Mouse (Mus musculus) liver, adult 2 months (tissue): ENCODE data around the gene Gm20532.

Experiments used
- CTCF ChIP-seq: fragments of 200-500 bp; IDR thresholded peaks from 2 replicates; pipeline ENCODE4 v1.5.1; 2011; ENCODE audit warnings: low read depth, low read length, control low read depth
- POLR2A ChIP-seq: fragments of 200-500 bp; IDR thresholded peaks from 2 replicates; pipeline ENCODE4 v1.6.1; 2011; ENCODE audit warnings: low read length, control low read depth; ENCODE audit not compliant: insufficient read depth; ENCODE audit errors: extremely low read depth

DNA sequence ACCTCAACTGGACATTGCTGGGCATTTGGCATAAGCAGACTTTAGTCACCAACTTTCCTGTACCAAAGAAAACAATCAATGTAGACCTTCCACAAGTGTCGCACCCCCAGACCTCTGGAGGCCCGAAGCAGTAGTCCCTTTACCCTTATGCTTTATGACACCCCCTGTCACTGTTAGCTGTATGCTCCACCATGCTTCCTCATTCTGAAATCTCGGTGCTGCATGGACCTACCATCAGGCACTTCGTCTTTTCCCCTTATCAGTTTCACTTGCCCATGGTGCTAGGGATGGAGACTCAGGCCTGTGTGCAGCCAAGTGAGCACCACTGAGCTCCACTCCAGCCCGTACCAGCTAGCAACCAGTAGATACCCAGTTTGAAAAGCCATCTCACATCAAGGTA lies 51.6 kb downstream of the Gm20532 start:
- no peak for TF ChIP-seq CTCF
- no peak for TF ChIP-seq POLR2A
